ENCODE assay signal across 8 mouse cellular contexts in genomic region chr1:153740775-153741400, GRCm38 (mm10). TPM values are rescaled to one million over a fixed set of nuclear protein-coding genes. Genes with fewer than 3 reads are reported as not detected.
DNase-seq lines count a peak whose midpoint lies in the region; ATAC-seq and TF ChIP-seq lines count a peak whose summit lies in the region.

No protein-coding gene starts in this region.

- no peaks in the 10 kb centered on the region; the same call in 1 of the 2 replicates for H3K4me1 ChIP-seq in kidney, postnatal 0 days (replicated peaks; ENCODE audit: insufficient read depth, low read length)
- H3K4me1 ChIP-seq in cortical plate, adult 2 months (ENCODE audit: control insufficient read depth, insufficient read depth, low read length), result peaks cover 7% of the 10 kb centered on the region
- H3K4me1 ChIP-seq in hindbrain, embryonic 15.5 days (replicated peaks), result peaks cover 62% of the 10 kb centered on the region
- peaks cover 27% of the 10 kb centered on the region; the same call in 1 of the 2 replicates for H3K4me1 ChIP-seq in midbrain, postnatal 0 days (ENCODE audit: insufficient read depth, low read length)

- no peak for TF ChIP-seq POLR2A in cortical plate, adult 2 months (IDR thresholded peaks at IDR 0.05; ENCODE audit: extremely low read depth, insufficient read depth, low read length)

- TF ChIP-seq CTCF in kidney, postnatal 0 days (IDR thresholded peaks at IDR 0.05; ENCODE audit: low read depth), result no peak
- no peak for TF ChIP-seq CTCF in cortical plate, adult 2 months (IDR thresholded peaks at IDR 0.05; ENCODE audit: extremely low read depth, insufficient read depth, low read length)
- TF ChIP-seq CTCF in midbrain, postnatal 0 days (IDR thresholded peaks at IDR 0.05), result no peak

- H3K9me3 ChIP-seq in kidney, postnatal 0 days (replicated peaks; ENCODE audit: low read length), result no peaks in the 10 kb centered on the region
- no peaks in the 10 kb centered on the region for H3K9me3 ChIP-seq in hindbrain, embryonic 15.5 days
- H3K9me3 ChIP-seq in midbrain, postnatal 0 days (ENCODE audit: low read length), result no peaks in the 10 kb centered on the region

- 43% methylated on average over 12 of the region's 12 CpGs for whole genome bisulfite sequencing in kidney, postnatal 0 days
- WGBS in hindbrain, embryonic 15.5 days, result 27% methylated on average over 12 of the region's 12 CpGs
- 32% methylated on average over 12 of the region's 12 CpGs for WGBS in midbrain, postnatal 0 days

- H3K9ac ChIP-seq in kidney, postnatal 0 days (ENCODE audit: low read depth, low read length), result no peak overlapping the region
- 0 out of 2 replicates have a peak overlapping the region, but pooled peaks have one; percentile 21 for H3K9ac ChIP-seq in hindbrain, embryonic 15.5 days
- H3K9ac ChIP-seq in midbrain, postnatal 0 days (replicated peaks; ENCODE audit: low read length, poor library complexity, severe bottlenecking), result 0 out of 2 replicates have a peak overlapping the region, but pooled peaks have one; percentile 48

- no peaks in the 10 kb centered on the region for H3K36me3 ChIP-seq in kidney, postnatal 0 days (ENCODE audit: insufficient read depth, low read length)
- no peaks in the 10 kb centered on the region for H3K36me3 ChIP-seq in hindbrain, embryonic 15.5 days
- no peaks in the 10 kb centered on the region; the same call in 1 of the 2 replicates for H3K36me3 ChIP-seq in midbrain, postnatal 0 days (ENCODE audit: insufficient read depth, low read length)

- peaks cover 4% of the 10 kb centered on the region; the same call in 1 of the 2 replicates for H3K27me3 ChIP-seq in kidney, postnatal 0 days (ENCODE audit: insufficient read depth, low read length)
- H3K27me3 ChIP-seq in hindbrain, embryonic 15.5 days, result no peaks in the 10 kb centered on the region
- H3K27me3 ChIP-seq in midbrain, postnatal 0 days (ENCODE audit: insufficient read depth, low read length), result no peaks in the 10 kb centered on the region

- ATAC-seq in kidney, postnatal 0 days (replicated peaks; ENCODE audit: low FRiP score, low read depth), result no peak
- ATAC-seq in hindbrain, embryonic 15.5 days (ENCODE audit: low FRiP score, low read depth), result no peak
- no peak for ATAC-seq in midbrain, postnatal 0 days (ENCODE audit: low FRiP score)

- H3K4me3 ChIP-seq in kidney, postnatal 0 days (replicated peaks; ENCODE audit: low read depth, low read length), result peak overlapping the region; percentile 20
- peak overlapping the region; percentile 70 for H3K4me3 ChIP-seq in cortical plate, adult 2 months (ENCODE audit: insufficient read depth, low read length)
- H3K4me3 ChIP-seq in hindbrain, embryonic 15.5 days, result peak overlapping the region; percentile 41
- H3K4me3 ChIP-seq in midbrain, postnatal 0 days (ENCODE audit: low read depth, low read length), result peak overlapping the region; percentile 42

- no peak for DNase-seq in kidney, postnatal 0 days (ENCODE audit: low spot score)
- DNase-seq in kidney, adult 8-10 months, result no peak
- DNase-seq in midbrain, postnatal 0 days (ENCODE audit: low spot score), result no peak
- DNase-seq in spleen, postnatal 10 days (ENCODE audit: low spot score in 2 of 2), result no peak
- DNase-seq in layer of hippocampus, postnatal 10 days (ENCODE audit: low spot score in 2 of 2), result no peak
- DNase-seq in T-cell, adult 2 months (ENCODE audit: low spot score), result no peak

- no peak overlapping the region for H3K27ac ChIP-seq in kidney, postnatal 0 days
- no peak overlapping the region for H3K27ac ChIP-seq in cortical plate, adult 2 months (ENCODE audit: insufficient read depth, low read length)
- no peak overlapping the region for H3K27ac ChIP-seq in hindbrain, embryonic 15.5 days (replicated peaks)
- H3K27ac ChIP-seq in midbrain, postnatal 0 days (ENCODE audit: low read depth, low read length), result no peak overlapping the region

- H3K4me2 ChIP-seq in kidney, postnatal 0 days (ENCODE audit: low read length), result peak overlapping the region; percentile 55
- peak overlapping the region; percentile 80 for H3K4me2 ChIP-seq in hindbrain, embryonic 15.5 days
- H3K4me2 ChIP-seq in midbrain, postnatal 0 days (ENCODE audit: low read depth, low read length, poor library complexity, severe bottlenecking), result peak overlapping the region; percentile 93

RNA-seq across cellular contexts. Expression of gene Rgs16, which starts 0.7 kb away (rescaled TPM):
- polyA plus RNA-seq in kidney, postnatal 0 days (2015; fragmentation: Nextera tagmentation; extraction: Ambion mirVana), result 4.0 and 5.4 TPM in 2 replicates
- polyA plus RNA-seq in cortical plate, adult 2 months (2012; rRNA removed), result 10.9 and 13.4 TPM in 2 replicates
- polyA plus RNA-seq in hindbrain, embryonic 15.5 days (2015; fragmentation: Nextera tagmentation; extraction: Ambion mirVana), result 12.4 and 17.1 TPM in 2 replicates
- 7.2 and 7.6 TPM in 2 replicates for total RNA-seq in midbrain, postnatal 0 days (2014; rRNA removed)
- 9.7 and 10.7 TPM in 2 replicates for polyA plus RNA-seq in midbrain, postnatal 0 days (2015; fragmentation: Nextera tagmentation; extraction: Ambion mirVana)
- 1 to 10 TPM; 5.0 to 5.1 TPM for total RNA-seq in layer of hippocampus, postnatal 10 days (2021)

RNA-seq across cellular contexts. Expression of gene Rnasel, which starts 8.3 kb away (rescaled TPM):
- 10.8 TPM in 2 replicates for polyA plus RNA-seq in kidney, postnatal 0 days (2015; fragmentation: Nextera tagmentation; extraction: Ambion mirVana)
- 15.0 and 17.5 TPM in 2 replicates for polyA plus RNA-seq in cortical plate, adult 2 months (2012; rRNA removed)
- 39.5 and 40.1 TPM in 2 replicates for polyA plus RNA-seq in hindbrain, embryonic 15.5 days (2015; fragmentation: Nextera tagmentation; extraction: Ambion mirVana)
- total RNA-seq in midbrain, postnatal 0 days (2014; rRNA removed), result 22.1 and 29.3 TPM in 2 replicates
- polyA plus RNA-seq in midbrain, postnatal 0 days (2015; fragmentation: Nextera tagmentation; extraction: Ambion mirVana), result 15.7 and 17.4 TPM in 2 replicates
- total RNA-seq in layer of hippocampus, postnatal 10 days (2021), result 10 to 100 TPM; 14.7 to 16.0 TPM

Comparison
In these comparisons a context has a peak if more than half of its experiments do, and no peak if none do; other contexts are left out.
1. H3K4me3 ChIP-seq: peak in every context shown above with its lines; median percentile 70 in cortical plate, adult 2 months; 42 in midbrain, postnatal 0 days; 41 in hindbrain, embryonic 15.5 days; 20 in kidney, postnatal 0 days.